Mouse (Mus musculus): ENCODE measurements around the gene Dbndd2.

DNA sequence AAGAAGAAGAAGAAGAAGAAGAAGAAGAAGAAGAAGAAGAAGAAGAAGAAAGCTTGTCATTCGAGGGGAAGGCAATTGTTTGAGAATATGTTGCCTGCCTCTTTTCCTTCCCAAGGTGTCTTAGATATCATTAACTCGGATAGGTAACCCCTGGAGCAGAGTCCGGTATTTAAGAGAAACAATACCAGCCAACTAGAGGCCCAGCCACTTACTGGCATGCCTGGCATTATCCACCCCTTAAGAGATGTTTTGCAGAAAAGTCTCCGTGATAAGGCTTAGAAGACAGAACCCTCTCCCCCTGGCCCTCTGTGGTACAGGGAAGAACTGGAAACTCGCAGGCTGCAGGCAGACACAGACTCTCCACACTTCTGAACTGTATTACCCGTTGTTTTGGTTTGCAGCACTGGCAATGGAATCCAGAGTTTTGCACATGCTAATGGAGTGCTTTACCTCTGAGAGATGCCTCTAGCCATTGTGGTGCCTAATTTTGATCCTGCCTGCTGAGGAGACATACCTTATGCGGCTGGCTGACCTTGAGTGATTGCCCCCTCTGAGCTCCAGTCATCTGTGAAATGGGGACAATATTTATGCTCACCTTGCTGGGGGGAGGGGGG is 31.9 kb upstream of the Dbndd2 start:
- TF ChIP-seq MAFK (IDR thresholded peaks at IDR 0.05; ENCODE audit: borderline replicate concordance, low read depth, low read length) (no peak), BHLHE40 (IDR thresholded peaks at IDR 0.05; ENCODE audit: borderline replicate concordance, low read depth, low read length) (no peak), CTCF (IDR thresholded peaks at IDR 0.05 in 2 of 3, conservative IDR thresholded peaks at IDR 0.05 in 1 of 3; ENCODE audit: control insufficient read depth in 1 of 3, insufficient read depth in 1 of 3, low read depth in 2 of 3, low read length in 3 of 3, poor library complexity in 1 of 3, severe bottlenecking in 1 of 3) (no peak)
